Mouse (Mus musculus) frontal cortex, postnatal 10 days (tissue): ENCODE measurements at regions not wholly inside any gene's neighbourhood (a gene's known extent, or its start where the extent isn't known, plus 50 kb on each side); places are given as distances from the start of the nearest gene placed in this dataset.
"Not testable (repeated sequence)": the region's sequence is repeated elsewhere in the genome, so short reads cannot be mapped to it uniquely, and the experiment has no call there.

Experiments used
- DNase-seq, 2 experiments: peaks; one replicate each; pipeline ENCODE4 v3.0.0; 2022; ENCODE audit warnings: low spot score in 2 of 2, mixed read lengths in 1 of 2

DNA sequence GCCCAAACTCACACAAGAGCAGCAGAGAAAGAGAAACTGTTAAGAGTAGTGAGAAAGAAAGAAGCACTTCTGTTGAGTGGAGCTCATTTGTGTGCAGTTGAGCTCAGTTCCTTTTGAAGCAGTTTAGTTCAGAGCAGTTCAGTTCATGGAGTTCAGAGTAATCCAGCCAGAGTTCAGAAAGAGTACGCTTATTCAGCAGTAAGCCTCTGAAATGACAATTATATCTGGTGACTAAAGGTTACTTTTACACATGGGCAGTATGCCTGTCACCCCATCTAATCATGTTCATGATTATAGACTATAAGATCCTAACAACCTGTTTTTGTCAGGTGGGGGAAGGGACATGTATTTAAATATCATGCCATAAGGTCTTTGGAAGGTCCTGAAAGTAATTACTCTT, 333.9 kb upstream of the Klf6 start:
- DNase-seq: no peak

DNA sequence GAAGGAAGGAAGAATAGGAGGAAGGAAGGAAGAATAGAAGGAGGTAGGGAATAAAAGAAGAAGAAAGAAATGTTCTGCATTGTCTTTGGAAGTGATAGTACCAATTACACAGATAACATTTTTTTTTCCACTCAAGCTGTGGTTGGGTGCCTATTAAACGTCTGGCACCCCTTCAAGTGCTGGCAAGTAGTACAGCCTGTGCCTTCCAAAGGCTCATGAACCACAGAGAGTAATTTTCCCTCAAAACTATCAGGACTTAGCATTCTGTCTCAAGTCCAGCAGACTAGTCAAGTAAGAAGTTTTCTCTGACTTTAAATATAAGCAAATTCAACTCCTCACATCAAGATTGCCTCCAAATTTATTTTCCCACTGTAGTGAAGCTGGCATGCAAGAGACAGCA, 321.0 kb upstream of the Klf6 start:
- DNase-seq: no peak

DNA sequence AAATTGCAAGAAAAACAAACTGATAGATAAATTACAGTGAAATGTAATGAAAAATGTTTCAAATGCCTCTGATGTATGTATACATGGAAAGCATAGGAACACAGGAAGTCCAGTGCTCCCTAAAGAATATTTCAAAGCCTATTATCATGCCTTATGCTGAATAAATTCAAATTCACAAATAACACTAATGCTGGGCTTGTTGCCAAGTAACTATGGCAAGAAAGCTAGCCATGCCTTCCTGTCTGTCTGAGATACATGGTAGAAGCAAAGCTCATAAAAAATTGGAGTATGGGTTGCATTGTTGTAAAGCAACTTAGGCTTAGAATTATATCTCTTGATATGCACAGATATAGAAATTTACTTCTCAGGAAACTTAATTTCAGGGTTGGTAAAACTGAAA, 315.8 kb upstream of the Klf6 start:
- DNase-seq: no peak

DNA sequence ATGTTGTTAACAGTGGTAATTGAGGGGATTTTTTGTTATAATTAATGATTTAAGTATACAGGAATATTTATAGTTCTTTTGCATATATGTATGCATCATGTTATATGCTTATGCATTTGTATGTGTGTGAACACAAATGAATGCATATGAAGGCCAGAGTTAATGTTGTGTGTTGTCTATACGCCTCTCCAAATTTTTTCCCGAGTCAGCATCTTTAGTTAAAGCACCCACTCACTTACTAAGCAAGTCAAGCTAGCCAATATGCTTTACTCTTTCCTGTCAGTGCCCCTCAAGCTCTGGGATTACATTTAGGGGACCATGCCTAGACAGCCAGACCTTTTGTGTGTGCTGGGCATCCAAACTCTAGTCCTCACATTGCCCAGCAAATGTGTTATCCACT, 315.3 kb upstream of the Klf6 start:
- no peak for DNase-seq

DNA sequence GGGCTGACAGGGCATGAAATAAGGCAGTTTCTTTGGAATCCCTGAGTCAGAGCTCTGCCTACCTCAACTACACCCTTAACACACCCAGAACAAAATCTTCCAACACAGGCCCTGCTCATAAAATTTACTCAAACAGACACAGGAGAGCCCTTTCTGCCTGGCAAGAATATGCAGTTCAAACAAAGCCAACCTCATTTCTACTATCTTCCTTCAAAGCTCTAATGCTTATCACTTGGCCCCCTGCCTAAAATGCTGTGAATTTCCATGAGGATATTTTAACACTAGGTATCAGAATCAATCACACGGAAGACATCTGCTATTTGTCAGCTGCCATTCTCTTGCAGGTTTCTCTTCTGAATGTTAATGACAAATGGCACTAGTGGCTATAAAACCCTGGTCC, 314.3 kb upstream of the Klf6 start:
- DNase-seq: no peak

DNA sequence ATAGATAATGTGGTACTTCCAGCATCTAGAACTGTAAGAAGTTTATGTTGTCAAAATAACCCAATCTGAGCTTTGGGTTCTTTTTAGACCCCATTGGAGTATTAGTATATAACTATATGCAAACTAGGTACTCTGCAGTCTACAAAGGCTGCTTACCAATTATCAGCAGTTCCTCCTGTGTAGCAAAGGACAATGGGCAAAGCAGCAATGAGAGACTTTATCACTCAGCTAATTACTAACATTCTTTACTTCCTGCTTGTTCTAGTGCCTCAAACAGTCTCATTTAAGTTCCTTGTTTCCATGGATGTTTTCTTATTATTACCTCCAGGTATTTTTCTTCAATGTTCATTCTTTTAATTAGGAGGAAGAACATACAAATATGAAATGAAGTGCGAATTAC, 312.5 kb upstream of the Klf6 start:
- DNase-seq: no peak

DNA sequence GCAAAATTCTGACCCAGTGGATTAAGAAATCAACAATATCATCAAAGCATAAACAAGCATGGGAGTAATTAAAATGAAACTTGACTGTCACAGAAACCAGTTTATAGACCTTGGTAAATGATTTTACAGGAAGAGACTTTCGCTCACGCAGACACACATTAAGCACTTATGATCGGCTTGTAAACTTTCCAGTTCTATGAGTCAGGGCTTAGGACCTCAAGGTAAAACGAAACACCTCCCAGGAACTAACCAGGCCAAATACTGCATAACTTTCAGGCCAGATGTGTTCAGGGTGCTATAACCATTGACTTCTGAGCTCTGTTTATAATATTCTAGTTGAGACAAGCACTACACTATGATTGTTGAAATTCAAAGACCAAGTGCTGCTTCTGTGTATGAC, 312.1 kb upstream of the Klf6 start:
- DNase-seq: no peak

DNA sequence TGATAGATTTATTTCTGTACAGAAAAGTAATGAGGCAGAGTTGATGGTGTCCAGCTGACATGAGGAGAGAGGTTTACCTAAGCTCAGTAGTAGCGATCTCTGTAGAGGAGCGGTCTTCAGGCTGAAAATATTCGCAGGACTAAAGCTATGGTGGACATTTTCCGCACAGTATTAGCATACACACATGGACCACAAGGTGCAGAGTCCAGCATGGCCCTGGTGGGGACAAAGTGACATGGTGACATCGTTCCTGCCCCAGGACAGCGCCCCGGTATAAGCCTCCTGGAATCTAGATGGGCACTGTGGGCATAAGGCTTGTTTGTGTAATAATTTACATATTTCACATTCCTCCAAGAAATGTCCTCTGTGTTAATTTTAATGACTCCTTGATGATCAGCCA, 311.5 kb upstream of the Klf6 start:
- DNase-seq: no peak

DNA sequence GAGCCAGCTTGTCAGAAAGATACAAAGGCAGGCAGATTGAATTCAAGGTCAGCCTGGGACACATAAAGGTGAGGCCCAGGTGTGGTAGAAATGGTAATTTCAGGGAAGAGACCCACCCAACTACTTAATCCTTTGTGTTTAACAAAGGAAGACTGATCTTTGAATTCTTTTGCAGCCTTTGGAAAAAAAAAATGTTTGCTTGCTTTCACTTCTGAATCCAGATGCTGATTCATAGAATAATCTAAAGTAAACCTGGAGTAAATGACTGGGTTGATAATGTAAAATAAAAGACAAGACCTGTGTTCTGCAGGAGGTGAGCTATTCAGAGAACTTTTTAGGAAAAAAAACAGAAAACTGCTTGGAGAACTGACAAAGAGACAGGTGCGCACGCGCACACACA, 310.9 kb upstream of the Klf6 start:
- DNase-seq: no peak

DNA sequence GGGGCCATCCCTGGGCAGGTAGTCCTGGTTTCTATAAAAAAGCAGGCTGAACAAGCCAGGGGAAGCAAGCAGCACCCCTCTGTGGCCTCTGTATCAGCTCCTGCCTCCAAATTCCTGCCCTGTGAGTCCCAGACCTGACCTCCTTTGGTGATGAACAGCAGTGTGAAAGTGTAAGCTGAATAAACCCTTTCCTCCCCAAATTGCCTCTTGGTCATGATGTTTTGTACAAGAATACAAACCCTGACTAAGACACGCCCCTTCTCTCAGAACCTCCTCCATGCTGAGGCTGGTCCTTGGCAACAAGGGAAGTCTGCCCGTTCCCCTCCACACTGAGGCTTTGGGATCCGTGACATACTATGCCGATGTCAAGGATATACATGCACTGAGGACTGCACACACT, 310.2 kb upstream of the Klf6 start:
- no peak for DNase-seq

DNA sequence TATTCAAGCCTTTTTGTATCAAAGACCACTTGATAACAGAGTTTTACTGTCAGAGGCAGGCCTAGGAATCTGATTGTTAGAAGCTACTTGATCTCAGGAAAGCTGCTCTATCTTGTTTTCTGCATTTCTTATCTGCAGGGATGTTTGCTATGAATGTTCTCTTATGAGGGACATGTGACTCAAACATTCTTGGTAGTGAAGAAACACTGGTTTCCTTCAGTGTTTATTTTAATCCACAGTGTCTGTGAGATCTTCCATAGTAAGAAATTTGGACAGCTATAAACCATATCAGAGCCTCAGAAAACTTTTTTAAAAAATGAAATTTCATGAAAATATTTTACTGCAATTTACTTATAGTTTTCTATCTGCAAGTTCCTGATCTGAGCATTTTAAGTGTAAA, 307.8 kb upstream of the Klf6 start:
- DNase-seq: no peak

DNA sequence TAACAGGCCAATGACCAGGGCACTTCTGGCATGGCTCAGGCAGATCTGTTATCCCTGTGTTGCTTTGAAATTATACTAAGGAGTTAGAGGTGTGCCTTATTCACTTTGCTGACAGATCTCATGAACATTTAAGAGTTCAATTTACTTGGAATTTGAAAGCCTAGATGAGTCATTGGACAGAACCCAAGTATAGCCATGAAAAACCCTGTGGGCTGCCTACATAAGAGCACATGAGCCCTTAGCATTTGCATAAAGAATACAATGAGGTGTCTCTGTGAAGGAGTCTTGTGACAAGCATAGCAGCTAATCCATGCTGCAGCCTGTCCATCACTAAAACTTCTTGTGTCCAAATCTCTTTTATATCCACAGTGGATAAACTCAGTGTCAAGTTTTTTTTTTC, 303.2 kb upstream of the Klf6 start:
- no peak for DNase-seq

DNA sequence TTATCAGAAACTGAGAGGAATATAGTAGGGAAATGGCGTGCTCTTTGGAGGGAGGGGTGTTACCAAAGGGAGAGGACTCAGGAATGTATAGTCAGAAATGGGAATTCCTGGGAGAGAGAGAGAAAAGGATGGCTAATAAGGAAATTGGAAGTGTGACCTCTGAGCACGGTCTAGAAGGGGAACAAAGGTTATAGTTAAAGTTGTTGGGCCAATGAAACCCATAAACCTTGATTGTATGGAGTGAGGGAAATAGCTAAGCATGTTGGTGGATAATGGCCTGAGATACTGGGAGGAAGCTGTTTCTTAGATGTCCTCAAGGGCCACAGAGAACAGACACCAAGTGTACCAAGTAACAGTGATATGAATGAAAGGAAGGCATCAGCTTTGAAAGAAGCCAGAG, 294.8 kb upstream of the Klf6 start:
- no peak for DNase-seq

DNA sequence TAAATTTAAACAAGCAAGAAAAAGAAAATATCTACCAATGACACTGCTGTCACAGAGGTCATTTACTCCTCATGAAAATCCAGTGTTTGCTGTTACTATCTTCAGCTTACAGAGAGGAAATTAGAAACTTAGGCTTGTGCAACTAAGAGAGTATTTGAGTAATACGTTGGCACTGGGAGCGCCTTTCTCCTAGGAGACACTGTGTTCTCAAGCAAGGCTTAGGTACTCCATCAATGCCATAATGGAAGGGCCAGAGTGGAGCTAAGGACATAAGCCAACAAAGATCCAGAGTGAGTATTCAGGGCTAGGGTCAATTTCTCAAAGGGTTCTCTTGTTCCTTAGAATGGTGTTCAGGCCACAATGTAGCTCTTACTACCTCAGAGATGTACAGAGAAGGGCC, 294.4 kb upstream of the Klf6 start:
- DNase-seq: no peak

DNA sequence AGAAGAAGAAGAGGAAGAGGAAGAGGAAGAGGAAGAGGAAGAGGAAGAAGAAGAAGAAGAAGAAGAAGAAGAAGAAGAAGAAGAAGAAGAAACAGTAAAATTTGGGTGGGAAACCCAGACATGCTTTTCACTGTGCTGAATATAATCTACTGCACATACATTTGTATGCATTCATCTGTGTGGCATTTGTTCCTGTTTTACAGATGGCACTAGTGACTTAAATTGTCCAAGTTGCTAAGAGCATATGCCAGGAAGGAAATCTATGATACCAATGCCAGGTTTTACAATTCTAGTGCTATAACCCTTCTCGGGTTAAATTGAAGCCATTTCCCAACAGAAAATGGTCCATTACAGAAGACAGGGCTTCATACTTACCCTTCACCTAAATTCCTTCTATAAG, 291.7 kb upstream of the Klf6 start:
- DNase-seq: no peak

DNA sequence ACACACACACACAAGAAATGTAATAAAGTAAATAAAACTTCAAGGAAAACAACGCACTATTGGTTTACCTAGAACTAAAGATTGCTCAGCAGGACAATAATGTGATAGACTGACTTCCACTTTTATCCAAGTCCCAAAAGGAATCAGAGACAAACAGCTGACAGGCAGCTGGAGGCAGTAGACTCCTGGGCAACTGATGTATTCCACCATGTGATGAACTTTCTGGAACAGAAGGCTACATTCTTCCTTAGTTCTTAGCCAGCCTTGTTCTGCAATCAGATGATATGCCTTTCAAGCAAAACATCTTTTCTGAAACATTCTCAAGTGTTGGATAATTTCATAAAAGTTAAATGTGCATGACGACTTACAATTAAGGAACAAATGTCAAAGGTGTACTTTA, 290.9 kb upstream of the Klf6 start:
- no peak for DNase-seq

DNA sequence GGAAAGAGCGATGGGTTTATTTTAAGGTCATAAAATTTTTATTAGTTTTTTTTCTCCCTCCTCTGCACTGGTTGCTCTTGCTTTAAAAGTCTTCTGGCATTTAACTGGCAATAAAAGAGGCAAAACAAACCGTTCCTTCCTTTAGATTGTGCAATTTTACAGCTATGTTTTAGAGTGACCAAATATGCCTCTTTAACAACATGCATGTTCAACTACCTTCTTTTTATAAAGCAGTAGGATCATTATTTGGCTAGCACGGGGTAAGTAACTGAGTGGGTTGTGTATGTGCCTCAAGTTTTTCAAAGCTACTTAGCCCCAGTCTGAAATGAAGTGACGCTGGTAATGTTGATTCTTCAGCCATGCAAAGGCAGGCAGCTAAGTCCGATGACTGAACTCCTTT, 284.7 kb upstream of the Klf6 start:
- DNase-seq: no peak

DNA sequence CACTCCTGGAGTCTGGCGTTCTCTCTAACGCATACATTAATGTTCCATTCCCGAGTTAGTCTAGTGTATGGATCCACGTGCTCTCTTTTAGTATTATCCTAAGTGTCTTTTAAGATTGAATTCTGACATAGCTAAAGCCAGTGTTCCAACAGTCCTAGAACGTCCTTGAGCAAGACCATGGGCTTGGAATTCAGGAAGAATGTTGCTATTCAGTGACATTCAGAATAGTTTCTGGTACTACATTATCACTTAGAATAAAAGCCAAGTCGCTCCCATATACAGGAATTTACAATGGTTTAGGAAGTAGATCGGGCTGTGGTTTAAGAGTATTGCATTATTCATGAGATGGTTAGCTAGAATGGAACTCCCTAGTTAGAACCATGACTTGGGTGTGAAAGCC, 277.6 kb upstream of the Klf6 start:
- DNase-seq: not testable (repeated sequence)

DNA sequence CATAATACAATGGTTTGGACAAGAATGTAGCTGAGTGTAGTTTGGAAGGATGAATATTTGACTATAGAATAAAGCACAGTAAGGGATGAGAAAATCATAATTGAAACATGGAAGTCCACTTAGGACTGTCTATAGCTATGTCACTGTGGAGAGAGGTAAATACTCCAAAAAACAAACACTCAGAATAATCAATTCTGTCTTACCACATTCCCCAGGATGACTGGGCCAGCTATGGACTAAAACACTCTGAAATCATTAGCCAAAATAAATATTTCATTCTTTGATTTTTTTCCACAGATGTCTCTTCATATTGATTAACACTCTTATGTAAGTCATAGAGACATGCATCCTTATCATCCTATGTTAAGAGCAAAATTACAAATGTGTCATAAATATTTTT, 274.1 kb upstream of the Klf6 start:
- no peak for DNase-seq

DNA sequence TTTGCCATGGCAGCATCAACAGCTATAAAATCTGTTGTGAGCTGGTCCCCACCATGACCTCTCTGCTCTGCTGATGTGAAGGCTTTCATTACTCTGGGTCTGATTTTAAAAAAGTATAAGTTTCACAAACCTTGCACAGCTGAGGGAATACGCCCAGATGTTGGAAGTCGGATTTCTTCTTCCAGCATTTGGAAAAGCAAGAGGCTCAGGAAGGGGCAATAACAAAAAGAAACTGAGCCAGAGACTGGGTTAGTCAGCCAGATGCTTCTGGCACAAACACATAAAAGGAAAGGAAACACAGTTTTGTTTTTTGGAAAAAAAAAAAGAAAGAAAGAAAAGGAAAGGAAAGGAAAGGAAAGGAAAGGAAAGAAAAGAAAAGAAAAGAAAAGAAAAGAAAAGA, 270.0 kb upstream of the Klf6 start:
- no peak for DNase-seq

DNA sequence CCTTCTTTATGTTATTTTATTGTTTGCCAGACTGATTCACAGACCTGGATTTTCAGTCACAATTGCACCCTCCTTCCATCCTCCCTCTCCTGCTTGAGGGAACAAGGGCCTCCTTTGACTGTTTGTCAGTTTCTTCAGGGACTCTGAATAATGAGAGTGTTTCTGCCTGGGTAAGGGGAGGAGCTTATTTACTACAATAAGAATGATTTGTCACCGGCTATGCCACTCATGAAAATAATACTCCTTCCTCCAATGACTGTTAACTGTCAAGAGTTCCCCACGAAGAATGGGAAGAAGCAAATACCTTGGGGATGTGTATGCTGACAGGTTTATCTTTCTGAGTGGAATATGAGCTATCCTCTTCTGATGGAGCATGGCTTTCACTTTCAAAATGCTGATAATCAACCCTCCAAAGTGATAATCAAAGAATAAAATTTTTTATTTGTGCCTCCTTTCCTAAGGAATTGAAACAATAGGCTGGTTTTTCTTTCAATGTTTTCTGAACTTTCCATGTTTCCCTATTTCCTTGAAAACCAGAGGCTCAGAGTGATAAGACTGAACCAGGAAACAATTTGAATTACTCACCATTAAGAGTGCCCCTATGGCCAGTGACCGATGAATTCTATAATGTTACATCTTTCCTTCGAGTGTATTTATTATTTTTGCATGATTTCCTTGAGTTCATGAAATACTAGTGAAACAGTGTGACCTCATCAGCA, 269.3 kb upstream of the Klf6 start:
- DNase-seq: no peak

DNA sequence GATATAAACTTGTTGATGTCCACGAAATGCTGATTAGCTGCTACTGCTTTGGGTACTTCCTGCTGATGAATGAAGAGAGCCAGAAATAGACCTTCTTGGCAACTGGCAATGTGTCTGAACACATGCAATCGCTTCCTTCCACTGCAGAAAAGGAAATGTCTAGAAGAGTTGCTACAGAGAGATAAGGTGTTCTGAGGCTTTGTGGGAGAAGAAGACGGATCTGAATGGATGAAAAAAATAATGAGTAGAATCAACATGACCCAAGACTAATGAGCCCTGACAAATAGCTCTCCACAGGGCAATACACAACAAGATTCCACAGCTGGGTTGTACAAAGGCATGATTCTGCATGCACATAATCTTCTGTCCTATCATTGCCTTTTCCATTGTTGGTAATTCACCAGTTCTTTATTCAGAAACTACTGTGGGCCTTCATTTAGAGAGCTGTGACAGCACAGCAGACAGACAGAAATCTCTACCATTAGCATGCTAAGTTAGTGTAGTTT, 268.7 kb upstream of the Klf6 start:
- no peak for DNase-seq

DNA sequence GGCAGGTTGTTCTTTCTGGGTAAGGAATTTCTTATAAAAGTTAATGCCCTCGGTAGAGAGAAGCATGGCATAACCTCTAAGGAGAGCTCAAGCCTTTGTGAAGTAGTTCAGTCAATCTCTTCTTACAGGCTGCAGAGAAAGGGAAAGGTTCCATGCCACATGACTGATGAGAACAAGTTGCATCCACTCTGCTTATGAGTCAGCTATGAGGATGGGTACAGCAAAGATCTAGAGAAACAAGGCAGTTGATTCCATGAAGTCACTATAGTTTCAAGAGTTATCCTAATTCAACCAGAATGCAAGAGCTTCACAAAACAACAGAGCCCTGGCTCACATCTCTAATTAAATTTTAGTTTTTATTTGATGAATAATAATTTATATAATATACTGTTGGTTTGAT, 259.6 kb upstream of the Klf6 start:
- no peak for DNase-seq

DNA sequence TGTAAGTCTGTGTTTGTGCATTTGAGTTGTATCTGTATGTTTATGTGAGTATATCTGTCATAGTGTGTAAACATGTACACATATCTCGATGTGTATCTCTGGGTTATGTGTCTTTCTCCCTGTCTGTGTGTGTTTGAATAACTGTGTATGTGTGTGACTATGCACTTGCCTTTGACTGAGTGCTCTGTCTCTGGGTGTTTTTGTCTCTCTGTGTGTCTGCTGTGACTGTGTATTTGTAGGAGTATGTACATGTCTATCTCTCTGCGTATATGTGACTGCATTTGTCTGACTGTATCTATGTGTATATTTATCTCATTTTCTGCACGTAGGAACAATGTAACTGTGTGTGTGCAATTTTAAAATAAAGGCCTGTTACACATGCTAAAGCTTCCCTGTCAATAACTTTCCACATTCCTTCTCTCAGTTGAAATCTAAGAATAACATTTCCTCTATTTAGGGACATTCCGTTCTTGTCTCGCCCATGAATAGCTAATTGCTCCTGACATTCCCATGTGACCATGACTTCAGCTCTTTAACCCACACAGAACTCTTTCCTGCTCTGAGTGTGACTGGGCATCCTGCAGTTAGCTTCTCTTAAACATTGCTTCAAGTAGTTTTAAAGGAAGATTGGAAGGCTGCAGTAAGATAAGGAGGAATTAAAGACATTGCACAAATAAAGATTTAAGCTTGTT, 257.2 kb upstream of the Klf6 start:
- DNase-seq: no peak
